Mouse (Mus musculus) CD4-positive, CD25-positive, alpha-beta regulatory T cell, adult 4 months (primary cell): ENCODE measurements around the gene Amer3. TPM values are rescaled to one million over a fixed set of nuclear protein-coding genes. Genes with fewer than 3 reads are reported as not detected.
"Not testable (repeated sequence)": the region's sequence is repeated elsewhere in the genome, so short reads cannot be mapped to it uniquely, and the experiment has no call there.

Experiments used
- ATAC-seq: one replicate; pipeline ENCODE4 v1.8.0; 2017
- polyA plus RNA-seq, 2 experiments: library from polyadenylated mRNA; unstranded; fragments of 100-300 nt; shearing (Covaris generic); gene quantifications; one replicate each; pipeline ENCODE4 v1.2.1; 2017

The Amer3 gene
- polyA plus RNA-seq, 2 experiments from 2014 or later: not detected

- no peak for ATAC-seq
Measured at GRCm38 (mm10) chr1:34601323-34602047, 22.0 kb downstream of the Amer3 start.

- ATAC-seq: peak; percentile 75
Measured at GRCm38 (mm10) chr1:34602363-34602762, 22.9 kb downstream of the Amer3 start.

- no peak for ATAC-seq
Measured at GRCm38 (mm10) chr1:34613801-34614200, 34.3 kb downstream of the Amer3 start.

- ATAC-seq: not testable (repeated sequence)
Measured at GRCm38 (mm10) chr1:34620116-34620515, 40.7 kb downstream of the Amer3 start.

- ATAC-seq: not testable (repeated sequence)
Measured at GRCm38 (mm10) chr1:34620761-34621160, 41.3 kb downstream of the Amer3 start.

GRCm38 (mm10) chr1:34635711-34636110, 56.3 kb downstream of the Amer3 start:
- ATAC-seq: no peak

Other genes with a start within 250 kb of the Amer3 start
- gene Ccdc115, start 140.0 kb upstream of the Amer3 start, polyA plus RNA-seq: 10 to 100 TPM; 37.2 to 56.6 TPM
- gene Imp4, start 139.8 kb upstream of the Amer3 start, polyA plus RNA-seq: 100 to 1,000 TPM; 140 to 143 TPM
- gene Ptpn18, start 119.9 kb upstream of the Amer3 start, polyA plus RNA-seq: 100 to 1,000 TPM; 127 to 195 TPM
- gene Prss39, start 81.2 kb upstream of the Amer3 start, polyA plus RNA-seq: not detected
- gene Cfc1, start 44.0 kb upstream of the Amer3 start, polyA plus RNA-seq: under 1 TPM in 1 of 2 experiments, not detected in 1; 0.31 TPM
- gene Prss40, start 18.7 kb upstream of the Amer3 start, polyA plus RNA-seq: not detected